Mouse (Mus musculus) liver, embryonic 12.5 days (tissue): ENCODE results near the gene Dst. TPM values are rescaled to one million over a fixed set of nuclear protein-coding genes. Genes with fewer than 3 reads are reported as not detected.
A peak's percentile ranks its signal among the peaks of the same experiment; 100 is the strongest.

Experiments used
- ATAC-seq: fragments of 200-750 bp; cut with Nextera tagmentation; 2 replicates; pipeline ENCODE4 v1.8.0; 2017; ENCODE audit warnings: moderate number of reproducible peaks, mild to moderate bottlenecking, moderate library complexity
- H3K27ac ChIP-seq: fragments of 300-500 bp; sonication (generic); 2 replicates; pipeline ENCODE4 v1.5.1; 2016; ENCODE audit warnings: mild to moderate bottlenecking
- H3K27me3 ChIP-seq: fragments of 300-500 bp; sonication (generic); replicated peaks from 2 replicates; pipeline ENCODE4 v1.6.1; 2016; ENCODE audit warnings: mild to moderate bottlenecking, moderate library complexity
- H3K36me3 ChIP-seq: fragments of 300-500 bp; sonication (generic); 2 replicates; pipeline ENCODE4 v1.6.1; 2016; ENCODE audit warnings: mild to moderate bottlenecking, moderate library complexity
- H3K4me1 ChIP-seq: fragments of 300-500 bp; sonication (generic); 2 replicates; pipeline ENCODE4 v1.6.1; 2016
- H3K4me2 ChIP-seq: fragments of 300-500 bp; sonication (generic); 2 replicates; pipeline ENCODE4 v1.6.1; 2016; ENCODE audit warnings: mild to moderate bottlenecking, moderate library complexity
- H3K4me3 ChIP-seq: fragments of 300-500 bp; sonication (generic); 2 replicates; pipeline ENCODE4 v1.5.1; 2016; ENCODE audit warnings: mild to moderate bottlenecking, moderate library complexity
- H3K9ac ChIP-seq: fragments of 300-500 bp; sonication (generic); 2 replicates; pipeline ENCODE4 v1.6.1; 2016; ENCODE audit warnings: mild to moderate bottlenecking, moderate library complexity
- H3K9me3 ChIP-seq: fragments of 300-500 bp; sonication (generic); replicated peaks from 2 replicates; pipeline ENCODE4 v1.6.1; 2016; ENCODE audit warnings: mild to moderate bottlenecking, moderate library complexity
- WGBS: fragments of 180-500 bp; shearing (Covaris S2); methylation state at CpG from one replicate; pipeline ENCODE4 v1.1.7; 2016; ENCODE audit not compliant: insufficient replicate concordance; 5-methylcytosine and 5-hydroxymethylcytosine counted together
- polyA plus RNA-seq: library from polyadenylated mRNA; unstranded; fragments of >200 nt; fragmentation: Nextera tagmentation; extraction: Ambion mirVana; gene quantifications from 2 replicates; pipeline ENCODE4 v1.2.1, GENCODE M21; 2016

Gene Dst
- polyA plus RNA-seq, 1 experiment from 2014 or later: 5.4 TPM

GRCm38 (mm10) chr1:34276756-34277155 lies 368.7 kb downstream of the Dst start:
- Histone ChIP-seq H3K4me1 (no peaks in the 10 kb centered on the region), H3K9ac (no peak overlapping the region), H3K36me3 (peaks cover 6% of the 10 kb centered on the region), H3K9me3 (no peaks in the 10 kb centered on the region), H3K4me2 (no peak overlapping the region), H3K4me3 (no peak overlapping the region), H3K27me3 (no peaks in the 10 kb centered on the region), H3K27ac (no peak overlapping the region)
- ATAC-seq: no peak
- 79% methylated on average over 7 of the region's 7 CpGs for WGBS

- Histone ChIP-seq H3K27me3 (no peaks in the 10 kb centered on the region), H3K4me2 (no peak overlapping the region), H3K9ac (no peak overlapping the region), H3K27ac (no peak overlapping the region), H3K9me3 (no peaks in the 10 kb centered on the region), H3K36me3 (peaks cover 2% of the 10 kb centered on the region), H3K4me1 (no peaks in the 10 kb centered on the region), H3K4me3 (no peak overlapping the region)
- WGBS: 62% methylated on average over 8 of the region's 8 CpGs
- ATAC-seq: no peak
These were observed 369.2 kb downstream of the Dst start for GRCm38 (mm10) chr1:34277259-34277658.

GRCm38 (mm10) chr1:34283502-34283901 lies 375.5 kb downstream of the Dst start:
- Histone ChIP-seq H3K9ac (no peak overlapping the region), H3K4me3 (no peak overlapping the region), H3K36me3 (peaks cover 10% of the 10 kb centered on the region), H3K4me1 (peaks cover 13% of the 10 kb centered on the region), H3K27ac (no peak overlapping the region), H3K27me3 (no peaks in the 10 kb centered on the region), H3K4me2 (peak overlapping the region; percentile 33; the same call in 1 of the 2 replicates), H3K9me3 (no peaks in the 10 kb centered on the region)
- peak; percentile 87 for ATAC-seq
- WGBS: 18% methylated on average over 7 of the region's 7 CpGs

- Histone ChIP-seq H3K9me3 (no peaks in the 10 kb centered on the region), H3K4me1 (peaks cover 21% of the 10 kb centered on the region), H3K4me3 (no peak overlapping the region), H3K27ac (no peak overlapping the region), H3K27me3 (no peaks in the 10 kb centered on the region), H3K4me2 (no peak overlapping the region), H3K36me3 (peaks cover 18% of the 10 kb centered on the region), H3K9ac (no peak overlapping the region)
- 76% methylated on average over 9 of the region's 9 CpGs for WGBS
- no peak for ATAC-seq
These were observed 377.0 kb downstream of the Dst start for GRCm38 (mm10) chr1:34284979-34285378.

GRCm38 (mm10) chr1:34287731-34288130 lies 379.7 kb downstream of the Dst start:
- peaks cover 27% of the 10 kb centered on the region for H3K36me3 ChIP-seq
- H3K27me3 ChIP-seq: no peaks in the 10 kb centered on the region
- no peak overlapping the region for H3K4me3 ChIP-seq
- H3K9me3 ChIP-seq: 0 out of 2 replicates have a peak, but pooled peaks cover 6% of the 10 kb centered on the region
- ATAC-seq: no peak
- peaks cover 29% of the 10 kb centered on the region for H3K4me1 ChIP-seq
- no peak overlapping the region for H3K4me2 ChIP-seq
- no peak overlapping the region for H3K27ac ChIP-seq
- 87% methylated on average over 10 of the region's 10 CpGs for WGBS
- H3K9ac ChIP-seq: no peak overlapping the region

GRCm38 (mm10) chr1:34288181-34288580 lies 380.2 kb downstream of the Dst start:
- Histone ChIP-seq H3K4me1 (peaks cover 34% of the 10 kb centered on the region), H3K4me3 (no peak overlapping the region), H3K9me3 (0 out of 2 replicates have a peak, but pooled peaks cover 6% of the 10 kb centered on the region), H3K36me3 (peaks cover 28% of the 10 kb centered on the region), H3K9ac (no peak overlapping the region), H3K27ac (no peak overlapping the region), H3K27me3 (no peaks in the 10 kb centered on the region), H3K4me2 (no peak overlapping the region)
- WGBS: 76% methylated on average over 8 of the region's 8 CpGs
- ATAC-seq: no peak

- Histone ChIP-seq H3K4me3 (no peak overlapping the region), H3K4me1 (peaks cover 30% of the 10 kb centered on the region), H3K27me3 (no peaks in the 10 kb centered on the region), H3K9me3 (0 out of 2 replicates have a peak, but pooled peaks cover 6% of the 10 kb centered on the region), H3K9ac (no peak overlapping the region), H3K4me2 (no peak overlapping the region), H3K36me3 (peaks cover 32% of the 10 kb centered on the region), H3K27ac (no peak overlapping the region)
- 77% methylated on average over 13 of the region's 13 CpGs for WGBS
- no peak for ATAC-seq
These were observed 380.9 kb downstream of the Dst start for GRCm38 (mm10) chr1:34288721-34289471.

GRCm38 (mm10) chr1:34289472-34289748 lies 381.4 kb downstream of the Dst start:
- Histone ChIP-seq H3K4me1 (peaks cover 25% of the 10 kb centered on the region; the same call in 1 of the 2 replicates), H3K9ac (no peak overlapping the region), H3K4me3 (no peak overlapping the region), H3K9me3 (0 out of 2 replicates have a peak, but pooled peaks cover 6% of the 10 kb centered on the region), H3K36me3 (peaks cover 32% of the 10 kb centered on the region), H3K27ac (no peak overlapping the region), H3K4me2 (no peak overlapping the region), H3K27me3 (no peaks in the 10 kb centered on the region)
- ATAC-seq: no peak
- WGBS: 82% methylated on average over 14 of the region's 14 CpGs

- H3K4me3 ChIP-seq: no peak overlapping the region
- no peak overlapping the region for H3K4me2 ChIP-seq
- 61% methylated on average over 12 of the region's 12 CpGs for WGBS
- H3K4me1 ChIP-seq: peaks cover 24% of the 10 kb centered on the region; the same call in 1 of the 2 replicates
- ATAC-seq: no peak
- H3K36me3 ChIP-seq: peaks cover 32% of the 10 kb centered on the region
- H3K9me3 ChIP-seq: 0 out of 2 replicates have a peak, but pooled peaks cover 6% of the 10 kb centered on the region
- H3K9ac ChIP-seq: no peak overlapping the region
- H3K27me3 ChIP-seq: no peaks in the 10 kb centered on the region
- H3K27ac ChIP-seq: no peak overlapping the region
These were observed 382.3 kb downstream of the Dst start for GRCm38 (mm10) chr1:34290321-34290720.

GRCm38 (mm10) chr1:34293198-34293597 lies 385.2 kb downstream of the Dst start:
- no peak overlapping the region for H3K9ac ChIP-seq
- H3K4me3 ChIP-seq: no peak overlapping the region
- peaks cover 37% of the 10 kb centered on the region for H3K36me3 ChIP-seq
- no peak for ATAC-seq
- no peak overlapping the region for H3K27ac ChIP-seq
- no peaks in the 10 kb centered on the region for H3K27me3 ChIP-seq
- peaks cover 26% of the 10 kb centered on the region; the same call in 1 of the 2 replicates for H3K4me1 ChIP-seq
- WGBS: 76% methylated on average over 14 of the region's 14 CpGs
- no peak overlapping the region for H3K4me2 ChIP-seq
- H3K9me3 ChIP-seq: 0 out of 2 replicates have a peak, but pooled peaks cover 6% of the 10 kb centered on the region

- WGBS: 68% methylated on average over 9 of the region's 9 CpGs
- H3K9me3 ChIP-seq: no peaks in the 10 kb centered on the region
- H3K4me3 ChIP-seq: no peak overlapping the region
- H3K4me1 ChIP-seq: peaks cover 28% of the 10 kb centered on the region; the same call in 1 of the 2 replicates
- 0 out of 2 replicates have a peak overlapping the region, but pooled peaks have one; percentile 20 for H3K27ac ChIP-seq
- H3K27me3 ChIP-seq: no peaks in the 10 kb centered on the region
- H3K4me2 ChIP-seq: no peak overlapping the region
- no peak for ATAC-seq
- H3K36me3 ChIP-seq: peaks cover 29% of the 10 kb centered on the region
- H3K9ac ChIP-seq: no peak overlapping the region
These were observed 389.6 kb downstream of the Dst start for GRCm38 (mm10) chr1:34297636-34298035.

GRCm38 (mm10) chr1:34298631-34299184 lies 390.7 kb downstream of the Dst start:
- no peaks in the 10 kb centered on the region for H3K9me3 ChIP-seq
- H3K4me1 ChIP-seq: peaks cover 28% of the 10 kb centered on the region; the same call in 1 of the 2 replicates
- H3K36me3 ChIP-seq: peaks cover 34% of the 10 kb centered on the region
- H3K27ac ChIP-seq: no peak overlapping the region
- no peak overlapping the region for H3K4me3 ChIP-seq
- no peaks in the 10 kb centered on the region for H3K27me3 ChIP-seq
- no peak overlapping the region for H3K9ac ChIP-seq
- ATAC-seq: no peak
- no peak overlapping the region for H3K4me2 ChIP-seq
- 87% methylated on average over 18 of the region's 18 CpGs for WGBS
